Comparison of ENCODE assay signal across 1 mouse cellular context in the genomic region with DNA sequence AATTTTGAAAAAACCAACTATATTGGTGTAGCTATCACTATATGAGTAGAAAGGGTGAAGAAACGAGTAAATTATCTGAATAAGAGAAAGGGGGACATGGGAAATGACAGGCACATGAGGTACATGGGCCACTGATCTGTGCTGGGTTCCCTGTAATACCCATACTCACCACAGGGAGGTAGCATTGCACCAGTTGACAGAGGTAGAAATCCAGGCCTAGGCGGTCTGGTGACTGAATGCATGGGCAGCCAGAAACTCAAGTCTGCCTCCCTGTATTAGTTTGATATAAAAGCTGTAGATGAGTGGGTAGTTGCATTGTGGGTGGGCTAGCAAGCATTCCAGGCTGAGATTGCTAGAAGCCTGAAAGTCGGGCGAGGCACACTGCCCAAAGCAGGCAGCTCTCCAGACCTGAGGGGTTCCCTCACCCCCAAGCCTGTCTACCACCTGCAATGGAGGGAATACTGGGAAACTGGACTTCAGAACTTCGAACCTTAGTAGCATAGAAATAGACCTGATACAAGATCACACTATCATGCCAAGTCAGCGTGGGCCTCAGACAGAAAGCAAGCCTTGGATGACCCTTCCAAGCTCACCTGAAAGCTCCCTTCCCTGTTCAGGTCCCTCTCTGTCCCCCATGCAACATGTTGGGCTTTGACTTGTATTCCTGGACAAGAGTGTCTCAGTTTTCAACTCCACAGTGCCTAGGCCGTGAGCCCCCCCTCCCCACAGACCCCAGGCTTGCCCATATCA.
TF ChIP-seq lines count a peak whose summit lies in the region.

No protein-coding gene starts in this region.

TF ChIP-seq in myocyte, 11 proteins besides CTCF, POLR2A, EP300 and RAD21:
- peak; percentile 70 for TF ChIP-seq POLR2AphosphoS2 (IDR thresholded peaks at IDR 0.05; ENCODE audit: insufficient read length, low read depth)
- TF ChIP-seq MAX (IDR thresholded peaks at IDR 0.05; ENCODE audit: low read depth), result no peak
